In the genomic region with DNA sequence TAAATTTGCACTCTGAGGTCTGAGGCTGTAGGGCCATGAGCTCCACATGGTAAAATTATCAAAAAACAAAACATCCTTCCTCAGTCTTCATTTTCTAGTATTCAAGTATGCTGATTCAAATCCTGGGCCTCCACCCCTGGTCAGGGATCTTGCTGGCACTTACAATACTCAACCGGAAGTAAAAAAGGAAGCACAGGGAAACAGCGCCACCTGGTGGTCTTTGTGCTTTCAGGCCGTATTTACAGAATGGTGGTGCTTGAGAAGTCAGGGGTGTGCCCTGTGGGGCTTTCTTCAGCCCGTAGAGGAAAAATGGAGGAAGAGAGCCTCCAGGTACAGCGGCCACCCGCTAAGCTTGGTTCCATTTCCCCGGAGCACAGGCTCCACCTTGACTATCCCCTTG, we compare ENCODE assay signal across 8 mouse cellular contexts. TPM values are rescaled to one million over a fixed set of nuclear protein-coding genes. Genes with fewer than 3 reads are reported as not detected.
DNase-seq lines count a peak whose midpoint lies in the region; ATAC-seq lines count a peak whose summit lies in the region.

No protein-coding gene starts in this region.

- no peaks in the 10 kb centered on the region for H3K36me3 ChIP-seq in forebrain, embryonic 10.5 days (replicated peaks)
- H3K36me3 ChIP-seq in heart, embryonic 15.5 days: no peaks in the 10 kb centered on the region
- no peaks in the 10 kb centered on the region for H3K36me3 ChIP-seq in liver, embryonic 12.5 days
- no peaks in the 10 kb centered on the region for H3K36me3 ChIP-seq in splenic B cell, adult 2 months (ENCODE audit: control insufficient read depth, insufficient read depth, low read length, poor library complexity, severe bottlenecking)

- ATAC-seq in heart, embryonic 15.5 days (replicated peaks; ENCODE audit: insufficient number of reproducible peaks, insufficient read depth, low FRiP score, low read depth): no peak
- no peak for ATAC-seq in liver, embryonic 12.5 days

- no peaks in the 10 kb centered on the region for H3K9me3 ChIP-seq in forebrain, embryonic 10.5 days
- H3K9me3 ChIP-seq in heart, embryonic 15.5 days (replicated peaks): no peaks in the 10 kb centered on the region
- no peaks in the 10 kb centered on the region for H3K9me3 ChIP-seq in liver, embryonic 12.5 days (replicated peaks)

- H3K27me3 ChIP-seq in forebrain, embryonic 10.5 days (ENCODE audit: poor library complexity, severe bottlenecking): peaks cover 33% of the 10 kb centered on the region
- H3K27me3 ChIP-seq in heart, embryonic 15.5 days: peaks cover 5% of the 10 kb centered on the region; the same call in 1 of the 2 replicates
- peaks cover 63% of the 10 kb centered on the region for H3K27me3 ChIP-seq in liver, embryonic 12.5 days (replicated peaks)
- no peaks in the 10 kb centered on the region for H3K27me3 ChIP-seq in splenic B cell, adult 2 months (ENCODE audit: control insufficient read depth, insufficient read depth, low read length, poor library complexity, severe bottlenecking)

- no peak overlapping the region for H3K9ac ChIP-seq in heart, embryonic 15.5 days
- no peak overlapping the region for H3K9ac ChIP-seq in liver, embryonic 12.5 days

- peak overlapping the region; percentile 13; the same call in 1 of the 2 replicates for H3K4me3 ChIP-seq in forebrain, embryonic 10.5 days
- H3K4me3 ChIP-seq in heart, embryonic 15.5 days: no peak overlapping the region
- H3K4me3 ChIP-seq in liver, embryonic 12.5 days: no peak overlapping the region

- WGBS in forebrain, embryonic 10.5 days: 1% methylated on average over 7 of the region's 7 CpGs
- 3% methylated on average over 7 of the region's 7 CpGs for WGBS in heart, embryonic 15.5 days
- WGBS in liver, embryonic 12.5 days (ENCODE audit: insufficient replicate concordance): under 1% methylated on average over 7 of the region's 7 CpGs

- H3K4me1 ChIP-seq in forebrain, embryonic 10.5 days: peaks cover 62% of the 10 kb centered on the region
- H3K4me1 ChIP-seq in heart, embryonic 15.5 days (replicated peaks): peaks cover 46% of the 10 kb centered on the region
- H3K4me1 ChIP-seq in liver, embryonic 12.5 days: peaks cover 69% of the 10 kb centered on the region

- H3K4me2 ChIP-seq in heart, embryonic 15.5 days: peak overlapping the region; percentile 34
- peak overlapping the region; percentile 32; the same call in 1 of the 2 replicates for H3K4me2 ChIP-seq in liver, embryonic 12.5 days

- peak; percentile 94 for DNase-seq in CD4-positive, CD25-positive, alpha-beta regulatory T cell, adult 2 months (ENCODE audit: low read depth, low spot score)
- DNase-seq in brain, embryonic 18.5 days (ENCODE audit: low read depth, low spot score): peak; percentile 78
- DNase-seq in forebrain, embryonic 10.5 days (ENCODE audit: extremely low spot score, low spot score): peak; percentile 94
- peak; percentile 94 for DNase-seq in kidney, postnatal 14 days
- peak; percentile 96 for DNase-seq in naive thymus-derived CD4-positive, alpha-beta T cell, adult 2 months (ENCODE audit: low read depth)
- peak; percentile 96 for DNase-seq in splenic B cell, adult 2 months (ENCODE audit: low read depth, low spot score)

- H3K27ac ChIP-seq in forebrain, embryonic 10.5 days: peak overlapping the region; percentile 97
- no peak overlapping the region for H3K27ac ChIP-seq in heart, embryonic 15.5 days
- no peak overlapping the region for H3K27ac ChIP-seq in liver, embryonic 12.5 days

RNA-seq across cellular contexts. Expression of gene Gpr84, which starts 3.3 kb away (rescaled TPM):
- polyA plus RNA-seq in forebrain, embryonic 10.5 days (2016; fragmentation: Nextera tagmentation; extraction: Ambion mirVana): 0.14 and 0.36 TPM in 2 replicates
- 0.11 and 0.25 TPM in 2 replicates for polyA plus RNA-seq in heart, embryonic 15.5 days (2015; fragmentation: Nextera tagmentation; extraction: Ambion mirVana)
- 0.75 and 0.78 TPM in 2 replicates for polyA plus RNA-seq in liver, embryonic 12.5 days (2016; fragmentation: Nextera tagmentation; extraction: Ambion mirVana)

RNA-seq across cellular contexts. Expression of gene Zfp385a, which starts 32.8 kb away (rescaled TPM):
- 23.1 and 23.6 TPM in 2 replicates for polyA plus RNA-seq in forebrain, embryonic 10.5 days (2016; fragmentation: Nextera tagmentation; extraction: Ambion mirVana)
- 5.9 and 10.5 TPM in 2 replicates for polyA plus RNA-seq in heart, embryonic 15.5 days (2015; fragmentation: Nextera tagmentation; extraction: Ambion mirVana)
- 7.7 and 8.2 TPM in 2 replicates for polyA plus RNA-seq in liver, embryonic 12.5 days (2016; fragmentation: Nextera tagmentation; extraction: Ambion mirVana)

RNA-seq across cellular contexts. Expression of gene Copz1, which starts 34.6 kb away (rescaled TPM):
- polyA plus RNA-seq in forebrain, embryonic 10.5 days (2016; fragmentation: Nextera tagmentation; extraction: Ambion mirVana): 279 and 280 TPM in 2 replicates
- polyA plus RNA-seq in heart, embryonic 15.5 days (2015; fragmentation: Nextera tagmentation; extraction: Ambion mirVana): 145 and 168 TPM in 2 replicates
- polyA plus RNA-seq in liver, embryonic 12.5 days (2016; fragmentation: Nextera tagmentation; extraction: Ambion mirVana): 246 and 250 TPM in 2 replicates

RNA-seq across cellular contexts. Expression of gene Nfe2, which starts 48.9 kb away (rescaled TPM):
- polyA plus RNA-seq in forebrain, embryonic 10.5 days (2016; fragmentation: Nextera tagmentation; extraction: Ambion mirVana): 5.5 and 8.3 TPM in 2 replicates
- polyA plus RNA-seq in heart, embryonic 15.5 days (2015; fragmentation: Nextera tagmentation; extraction: Ambion mirVana): 1.9 and 5.0 TPM in 2 replicates
- 168 TPM in 2 replicates for polyA plus RNA-seq in liver, embryonic 12.5 days (2016; fragmentation: Nextera tagmentation; extraction: Ambion mirVana)

RNA-seq across cellular contexts. Expression of gene Itga5, which starts 59.4 kb away (rescaled TPM):
- 22.8 and 25.6 TPM in 2 replicates for polyA plus RNA-seq in forebrain, embryonic 10.5 days (2016; fragmentation: Nextera tagmentation; extraction: Ambion mirVana)
- polyA plus RNA-seq in heart, embryonic 15.5 days (2015; fragmentation: Nextera tagmentation; extraction: Ambion mirVana): 62.4 and 70.8 TPM in 2 replicates
- 21.8 and 23.2 TPM in 2 replicates for polyA plus RNA-seq in liver, embryonic 12.5 days (2016; fragmentation: Nextera tagmentation; extraction: Ambion mirVana)
